Mouse (Mus musculus): Measurements from ENCODE around the gene Cfap126.

DNA sequence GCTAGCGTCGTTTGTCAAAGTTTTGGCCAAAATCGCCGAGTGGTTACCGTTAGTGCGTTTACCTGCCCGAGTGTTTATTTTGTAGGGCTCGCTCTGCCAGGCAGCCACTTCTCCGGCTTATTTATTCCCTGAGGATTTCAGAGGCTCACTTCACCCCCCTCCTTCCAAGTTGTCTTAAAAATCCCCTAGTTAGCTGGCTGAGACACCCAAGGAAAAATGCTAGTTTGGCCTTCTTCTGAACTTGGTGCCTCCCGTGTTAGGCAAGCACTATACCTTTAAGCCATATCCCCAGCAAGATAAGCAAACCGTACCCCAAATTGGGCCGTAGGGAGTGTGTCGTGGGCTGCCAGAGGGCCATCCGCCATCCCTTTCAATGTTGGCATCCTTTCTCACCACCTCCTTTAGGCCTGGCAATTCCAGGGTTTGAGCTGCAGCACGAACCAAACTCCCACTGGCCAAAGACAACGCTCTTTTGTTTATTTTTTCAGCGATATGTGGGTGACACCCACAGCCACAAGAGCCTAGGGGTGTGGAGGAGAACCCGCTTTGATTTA lies 37.2 kb downstream of the Cfap126 start:
- no peak for TF ChIP-seq CTCF (IDR thresholded peaks at IDR 0.05; ENCODE audit: low read depth, low read length)
- TF ChIP-seq GATA2 (IDR thresholded peaks at IDR 0.05; ENCODE audit: borderline replicate concordance, low read depth, low read length), result no peak

All from G1E (cell line).